Mouse (Mus musculus) megakaryocyte, embryonic 14.5 days (primary cell): ENCODE data around the gene Ripk1.
"Not testable (repeated sequence)": the region's sequence is repeated elsewhere in the genome, so short reads cannot be mapped to it uniquely, and the experiment has no call there.

Experiments used
- FLI1 ChIP-seq: IDR thresholded peaks from 2 replicates; pipeline ENCODE4 v1.6.1; 2012; ENCODE audit warnings: low read length, inconsistent platforms, mixed read lengths
- GATA1 ChIP-seq: IDR thresholded peaks from 3 replicates; pipeline ENCODE4 v1.6.1; 2012; ENCODE audit warnings: mixed read lengths, low read length, inconsistent platforms, borderline replicate concordance

DNA sequence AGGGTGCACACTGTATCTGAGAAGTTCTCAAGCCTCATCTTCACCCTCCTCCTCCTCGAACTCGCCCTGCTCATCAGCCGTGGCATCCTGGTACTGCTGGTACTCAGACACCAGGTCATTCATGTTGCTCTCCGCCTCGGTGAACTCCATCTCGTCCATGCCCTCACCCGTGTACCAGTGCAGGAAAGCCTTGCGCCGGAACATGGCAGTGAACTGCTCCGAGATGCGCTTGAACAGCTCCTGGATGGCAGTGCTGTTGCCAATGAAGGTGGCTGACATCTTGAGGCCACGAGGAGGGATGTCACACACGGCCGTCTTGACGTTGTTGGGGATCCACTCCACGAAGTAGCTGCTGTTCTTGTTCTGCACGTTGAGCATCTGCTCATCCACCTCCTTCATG is 72.3 kb downstream of the Ripk1 start:
- not testable (repeated sequence) for TF ChIP-seq GATA1, FLI1
